Mouse (Mus musculus): Measurements from ENCODE around the gene Jmjd6.

- TF ChIP-seq CTCF (IDR thresholded peaks at IDR 0.05) (no peak), EP300 (IDR thresholded peaks at IDR 0.05) (no peak)
Measured at GRCm38 (mm10) chr11:116808811-116809395, 34.3 kb downstream of the Jmjd6 start.
